Mouse (Mus musculus): ENCODE results near the gene Fam49a. TPM values are rescaled to one million over a fixed set of nuclear protein-coding genes. Genes with fewer than 3 reads are reported as not detected.

Fam49a gene
- polyA plus RNA-seq, 1 experiment from 2014 or later, result 14.4 TPM

DNA sequence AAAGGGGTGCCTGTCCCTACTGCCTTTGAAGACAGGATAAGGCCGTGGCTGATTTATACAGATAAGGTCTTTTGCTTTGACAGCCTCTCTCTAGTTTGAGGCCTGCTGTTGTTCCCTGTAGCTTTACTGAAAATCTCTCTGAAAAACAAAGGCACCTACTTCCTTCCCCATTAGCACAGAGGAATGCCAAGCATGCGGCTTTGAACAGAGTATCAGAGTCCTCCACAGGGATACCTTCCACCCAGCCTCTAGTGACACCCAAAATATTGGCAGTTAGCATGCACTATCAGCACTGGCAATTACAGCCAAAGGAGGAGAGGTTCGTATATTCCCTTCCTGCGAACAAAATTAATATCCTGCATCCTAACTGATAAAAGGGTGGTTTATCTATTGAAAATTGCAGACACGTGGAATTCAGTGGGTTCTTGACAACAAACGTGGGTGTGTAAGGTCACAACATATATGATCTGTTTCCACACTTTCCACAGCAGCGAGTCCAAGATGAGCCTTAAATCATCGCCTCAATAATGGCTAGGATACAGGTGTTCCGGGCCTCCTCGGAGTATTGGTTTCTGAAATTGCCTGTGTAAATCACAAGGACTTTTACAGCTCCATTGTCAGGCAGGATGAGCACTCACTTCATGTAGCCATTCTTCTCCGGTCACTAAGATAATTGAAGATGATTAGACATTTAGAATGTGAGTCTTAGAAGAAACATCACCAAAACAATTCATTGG, 90.0 kb downstream of the Fam49a start:
- ATAC-seq (ENCODE audit: low FRiP score), result no peak

DNA sequence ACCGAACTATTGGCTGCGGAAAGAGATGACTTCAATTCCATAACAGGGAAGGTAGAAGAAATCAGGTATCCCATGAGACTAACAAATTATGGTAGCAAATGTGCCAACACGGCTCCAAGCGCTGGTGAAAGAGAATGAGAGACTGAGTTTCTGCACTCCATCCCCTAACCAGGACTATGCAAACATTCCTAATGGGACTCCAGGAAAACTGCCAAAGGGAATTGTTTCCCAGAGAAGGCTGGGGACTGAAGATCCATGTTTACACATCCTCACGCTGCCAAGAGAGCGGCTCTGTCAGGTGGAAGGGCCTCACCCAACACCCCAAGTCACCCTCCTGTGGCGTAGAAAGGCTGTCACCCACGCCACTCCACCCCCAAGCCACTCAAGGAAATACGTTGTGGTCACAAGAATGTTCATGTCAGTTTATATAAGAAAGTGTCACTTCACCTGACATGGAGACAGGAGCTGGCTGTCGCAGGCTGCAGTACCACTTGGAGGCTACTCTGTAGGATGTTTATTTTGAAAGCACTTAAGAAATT, 92.2 kb downstream of the Fam49a start:
- H3K4me3 ChIP-seq (ENCODE audit: low read depth, low read length), result no peak overlapping the region
- H3K9ac ChIP-seq (ENCODE audit: low read length), result no peak overlapping the region
- no peak for DNase-seq (ENCODE audit: low spot score, missing footprints)
- no peaks in the 10 kb centered on the region for H3K9me3 ChIP-seq (ENCODE audit: control insufficient read depth, low read length)
- no peak for ATAC-seq (ENCODE audit: low FRiP score)
- no peak overlapping the region for H3K27ac ChIP-seq (ENCODE audit: low read depth, low read length)
- H3K36me3 ChIP-seq (ENCODE audit: control insufficient read depth, insufficient read depth, low read length), result no peaks in the 10 kb centered on the region
- WGBS, result 80% methylated on average over 10 of the region's 10 CpGs
- H3K4me2 ChIP-seq, result no peak overlapping the region
- no peaks in the 10 kb centered on the region for H3K4me1 ChIP-seq (ENCODE audit: control insufficient read depth, insufficient read depth, low read length)
- H3K27me3 ChIP-seq (ENCODE audit: control insufficient read depth, insufficient read depth, low read length), result no peaks in the 10 kb centered on the region

More for the DNA sequence above, 90.0 kb downstream of the Fam49a start:
- H3K9me3 ChIP-seq (ENCODE audit: control insufficient read depth, low read length), result no peaks in the 10 kb centered on the region
- H3K4me1 ChIP-seq (ENCODE audit: control insufficient read depth, insufficient read depth, low read length), result no peaks in the 10 kb centered on the region
- no peaks in the 10 kb centered on the region for H3K27me3 ChIP-seq (ENCODE audit: control insufficient read depth, insufficient read depth, low read length)
- no peak for DNase-seq (ENCODE audit: low spot score, missing footprints)
- no peak overlapping the region for H3K4me2 ChIP-seq
- WGBS, result 80% methylated on average over 11 of the region's 11 CpGs
- no peak overlapping the region for H3K27ac ChIP-seq (ENCODE audit: low read depth, low read length)
- H3K4me3 ChIP-seq (ENCODE audit: low read depth, low read length), result no peak overlapping the region
- H3K36me3 ChIP-seq (ENCODE audit: control insufficient read depth, insufficient read depth, low read length), result no peaks in the 10 kb centered on the region
- no peak overlapping the region for H3K9ac ChIP-seq (ENCODE audit: low read length)

DNA sequence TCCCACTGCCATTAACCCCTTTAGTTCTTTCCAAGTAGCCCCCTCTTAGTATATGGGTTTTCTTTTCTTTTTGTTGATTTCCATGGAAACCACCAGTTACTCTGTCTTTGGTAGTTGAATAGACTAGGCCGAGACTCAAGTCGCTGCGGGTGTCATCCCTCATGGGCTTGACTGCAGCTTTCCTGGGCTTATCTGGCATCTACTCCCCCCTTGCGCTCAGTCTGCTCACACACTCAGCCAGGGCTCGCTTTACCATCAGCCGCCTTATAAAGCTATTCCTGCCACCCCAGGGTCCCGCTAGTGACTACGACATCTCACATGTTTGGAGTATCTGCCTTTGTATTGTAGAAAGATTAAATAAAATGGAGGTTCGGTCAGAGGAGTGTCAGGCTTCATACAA, 94.1 kb downstream of the Fam49a start:
- DNase-seq (ENCODE audit: low spot score, missing footprints) (no peak), ATAC-seq (ENCODE audit: low FRiP score) (no peak)
- H3K4me3 ChIP-seq (ENCODE audit: low read depth, low read length), result no peak overlapping the region
- no peaks in the 10 kb centered on the region for H3K4me1 ChIP-seq (ENCODE audit: control insufficient read depth, insufficient read depth, low read length)
- H3K9me3 ChIP-seq (ENCODE audit: control insufficient read depth, low read length), result no peaks in the 10 kb centered on the region
- H3K9ac ChIP-seq (ENCODE audit: low read length), result no peak overlapping the region
- H3K36me3 ChIP-seq (ENCODE audit: control insufficient read depth, insufficient read depth, low read length), result no peaks in the 10 kb centered on the region
- no peaks in the 10 kb centered on the region for H3K27me3 ChIP-seq (ENCODE audit: control insufficient read depth, insufficient read depth, low read length)
- H3K4me2 ChIP-seq, result no peak overlapping the region
- WGBS, result 81% methylated on average over 9 of the region's 9 CpGs
- H3K27ac ChIP-seq (ENCODE audit: low read depth, low read length), result no peak overlapping the region

DNA sequence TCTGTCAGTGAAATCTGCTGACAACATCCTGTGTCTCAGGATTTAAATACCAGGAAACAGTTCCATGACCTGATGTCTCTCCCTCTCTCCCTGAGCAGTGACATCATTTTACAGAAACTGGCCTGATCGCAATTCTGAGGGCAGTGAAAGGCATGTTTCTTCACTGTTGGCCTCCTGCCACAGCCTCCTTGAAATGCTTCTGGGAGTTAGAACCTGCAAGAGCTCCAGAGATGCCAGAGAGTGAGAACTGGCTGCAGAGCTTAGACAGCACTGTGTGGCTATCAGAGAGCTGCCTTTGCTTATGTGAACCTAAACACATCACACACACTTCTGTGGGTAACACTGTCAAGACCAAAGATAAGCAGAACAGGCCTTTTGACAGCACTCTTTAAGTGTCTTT, 94.5 kb downstream of the Fam49a start:
- no peak for ATAC-seq (ENCODE audit: low FRiP score)
- no peak overlapping the region for H3K9ac ChIP-seq (ENCODE audit: low read length)
- no peaks in the 10 kb centered on the region for H3K27me3 ChIP-seq (ENCODE audit: control insufficient read depth, insufficient read depth, low read length)
- H3K4me1 ChIP-seq (ENCODE audit: control insufficient read depth, insufficient read depth, low read length), result no peaks in the 10 kb centered on the region
- DNase-seq (ENCODE audit: low spot score, missing footprints), result no peak
- H3K4me2 ChIP-seq, result no peak overlapping the region
- H3K27ac ChIP-seq (ENCODE audit: low read depth, low read length), result no peak overlapping the region
- H3K9me3 ChIP-seq (ENCODE audit: control insufficient read depth, low read length), result no peaks in the 10 kb centered on the region
- no peaks in the 10 kb centered on the region for H3K36me3 ChIP-seq (ENCODE audit: control insufficient read depth, insufficient read depth, low read length)
- 81% methylated on average over 1 of the region's 1 CpGs for WGBS
- no peak overlapping the region for H3K4me3 ChIP-seq (ENCODE audit: low read depth, low read length)

DNA sequence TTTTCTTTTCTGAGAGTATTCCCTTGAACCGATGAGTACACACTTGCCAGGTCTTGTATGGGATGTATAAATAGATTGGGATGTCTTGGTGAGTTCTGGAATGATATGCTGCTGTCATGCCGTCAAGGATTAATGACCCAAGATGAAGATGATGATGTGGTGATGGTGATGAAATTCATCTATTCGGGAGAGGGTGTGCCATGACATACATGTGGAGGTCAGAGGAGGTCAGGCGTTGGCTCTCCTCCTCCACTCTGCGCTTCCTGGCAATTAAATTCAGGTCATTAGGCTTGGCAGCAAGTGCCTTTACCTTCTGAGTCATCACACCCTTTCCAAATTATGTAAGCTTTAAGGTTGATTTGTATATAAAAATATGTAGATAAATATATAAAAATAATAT, 95.0 kb downstream of the Fam49a start:
- H3K4me1 ChIP-seq (ENCODE audit: control insufficient read depth, insufficient read depth, low read length), result no peaks in the 10 kb centered on the region
- WGBS, result 89% methylated on average over 5 of the region's 5 CpGs
- H3K4me2 ChIP-seq, result no peak overlapping the region
- H3K27me3 ChIP-seq (ENCODE audit: control insufficient read depth, insufficient read depth, low read length), result no peaks in the 10 kb centered on the region
- H3K36me3 ChIP-seq (ENCODE audit: control insufficient read depth, insufficient read depth, low read length), result no peaks in the 10 kb centered on the region
- DNase-seq (ENCODE audit: low spot score, missing footprints), result no peak
- no peaks in the 10 kb centered on the region for H3K9me3 ChIP-seq (ENCODE audit: control insufficient read depth, low read length)
- ATAC-seq (ENCODE audit: low FRiP score), result no peak
- H3K27ac ChIP-seq (ENCODE audit: low read depth, low read length), result no peak overlapping the region
- H3K4me3 ChIP-seq (ENCODE audit: low read depth, low read length), result no peak overlapping the region
- H3K9ac ChIP-seq (ENCODE audit: low read length), result no peak overlapping the region

DNA sequence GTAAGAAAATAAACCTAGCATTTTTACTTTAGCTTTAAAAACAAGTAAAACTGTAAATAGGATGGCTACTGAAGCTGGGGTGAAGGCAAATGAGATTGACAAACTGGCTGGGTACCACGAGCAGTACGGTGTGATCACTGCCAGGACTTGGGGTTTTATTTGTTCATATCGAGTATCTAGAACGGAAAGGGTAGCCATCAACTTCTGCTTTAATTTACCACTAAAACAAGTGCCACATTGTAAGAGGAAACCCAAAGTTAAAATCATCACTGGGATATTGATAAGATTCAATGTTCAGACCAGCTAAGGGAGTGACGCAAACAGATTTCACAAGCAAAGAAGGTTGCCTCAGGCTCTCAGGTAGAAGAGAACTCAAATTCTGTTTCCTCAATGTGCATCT, 98.0 kb downstream of the Fam49a start:
- Histone ChIP-seq H3K27ac (ENCODE audit: low read depth, low read length) (no peak overlapping the region), H3K9me3 (ENCODE audit: control insufficient read depth, low read length) (no peaks in the 10 kb centered on the region), H3K4me2 (no peak overlapping the region), H3K4me3 (ENCODE audit: low read depth, low read length) (no peak overlapping the region), H3K27me3 (ENCODE audit: control insufficient read depth, insufficient read depth, low read length) (no peaks in the 10 kb centered on the region), H3K4me1 (ENCODE audit: control insufficient read depth, insufficient read depth, low read length) (no peaks in the 10 kb centered on the region), H3K9ac (ENCODE audit: low read length) (no peak overlapping the region), H3K36me3 (ENCODE audit: control insufficient read depth, insufficient read depth, low read length) (no peaks in the 10 kb centered on the region)
- ATAC-seq (ENCODE audit: low FRiP score), result no peak
- DNase-seq (ENCODE audit: low spot score, missing footprints), result no peak
- WGBS, result 96% methylated on average over 5 of the region's 5 CpGs

DNA sequence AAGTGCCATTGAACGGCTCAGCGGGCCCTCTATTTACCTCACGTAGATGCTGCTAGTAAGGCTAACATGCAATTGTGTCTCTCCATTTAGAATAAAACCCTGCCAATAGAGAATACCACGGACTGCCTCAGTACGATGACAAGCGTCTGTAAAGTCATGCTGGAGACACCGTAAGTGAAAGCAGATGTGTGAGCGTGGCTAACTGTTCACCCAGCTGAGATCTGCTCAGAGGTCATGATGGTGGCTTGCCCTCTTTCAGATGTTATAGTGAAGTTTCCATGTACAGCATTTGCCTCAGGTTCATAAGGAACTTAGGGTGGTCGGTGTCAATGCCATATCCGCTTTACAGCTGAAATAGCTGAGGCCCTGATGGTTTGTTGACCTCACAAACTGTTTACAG, 100.4 kb downstream of the Fam49a start:
- H3K27me3 ChIP-seq (ENCODE audit: control insufficient read depth, insufficient read depth, low read length), result no peaks in the 10 kb centered on the region
- no peak overlapping the region for H3K9ac ChIP-seq (ENCODE audit: low read length)
- 76% methylated on average over 10 of the region's 10 CpGs for whole genome bisulfite sequencing
- H3K27ac ChIP-seq (ENCODE audit: low read depth, low read length), result no peak overlapping the region
- no peaks in the 10 kb centered on the region for H3K4me1 ChIP-seq (ENCODE audit: control insufficient read depth, insufficient read depth, low read length)
- H3K4me2 ChIP-seq, result no peak overlapping the region
- ATAC-seq (ENCODE audit: low FRiP score) (no peak), DNase-seq (ENCODE audit: low spot score, missing footprints) (no peak)
- H3K4me3 ChIP-seq (ENCODE audit: low read depth, low read length), result no peak overlapping the region
- H3K36me3 ChIP-seq (ENCODE audit: control insufficient read depth, insufficient read depth, low read length), result no peaks in the 10 kb centered on the region; the same call in 1 of the 2 replicates
- H3K9me3 ChIP-seq (ENCODE audit: control insufficient read depth, low read length), result no peaks in the 10 kb centered on the region

DNA sequence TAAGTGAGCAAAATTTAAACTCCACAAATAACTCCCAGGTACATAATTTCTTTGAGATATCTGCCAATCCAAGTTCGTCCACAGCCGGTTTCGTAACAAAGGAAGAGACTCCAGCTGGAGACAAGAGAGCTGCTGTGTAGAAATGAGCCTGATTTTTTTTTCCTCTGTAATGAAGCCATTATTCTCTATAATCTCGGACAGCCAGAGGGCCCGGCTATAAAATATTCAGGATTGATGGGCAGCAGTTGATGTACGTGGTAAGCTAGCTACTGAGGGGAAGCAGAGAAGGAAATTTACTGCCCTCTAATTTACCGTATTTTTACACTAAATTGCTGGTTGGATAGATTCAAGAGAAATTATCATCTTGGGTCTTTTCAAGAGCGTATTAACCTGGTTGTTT, 102.3 kb downstream of the Fam49a start:
- no peaks in the 10 kb centered on the region for H3K4me1 ChIP-seq (ENCODE audit: control insufficient read depth, insufficient read depth, low read length)
- no peaks in the 10 kb centered on the region; the same call in 1 of the 2 replicates for H3K36me3 ChIP-seq (ENCODE audit: control insufficient read depth, insufficient read depth, low read length)
- H3K4me2 ChIP-seq, result no peak overlapping the region
- no peaks in the 10 kb centered on the region for H3K9me3 ChIP-seq (ENCODE audit: control insufficient read depth, low read length)
- no peak overlapping the region for H3K4me3 ChIP-seq (ENCODE audit: low read depth, low read length)
- ATAC-seq (ENCODE audit: low FRiP score), result no peak
- no peaks in the 10 kb centered on the region for H3K27me3 ChIP-seq (ENCODE audit: control insufficient read depth, insufficient read depth, low read length)
- WGBS, result 86% methylated on average over 8 of the region's 8 CpGs
- no peak for DNase-seq (ENCODE audit: low spot score, missing footprints)
- H3K9ac ChIP-seq (ENCODE audit: low read length), result no peak overlapping the region
- no peak overlapping the region for H3K27ac ChIP-seq (ENCODE audit: low read depth, low read length)

DNA sequence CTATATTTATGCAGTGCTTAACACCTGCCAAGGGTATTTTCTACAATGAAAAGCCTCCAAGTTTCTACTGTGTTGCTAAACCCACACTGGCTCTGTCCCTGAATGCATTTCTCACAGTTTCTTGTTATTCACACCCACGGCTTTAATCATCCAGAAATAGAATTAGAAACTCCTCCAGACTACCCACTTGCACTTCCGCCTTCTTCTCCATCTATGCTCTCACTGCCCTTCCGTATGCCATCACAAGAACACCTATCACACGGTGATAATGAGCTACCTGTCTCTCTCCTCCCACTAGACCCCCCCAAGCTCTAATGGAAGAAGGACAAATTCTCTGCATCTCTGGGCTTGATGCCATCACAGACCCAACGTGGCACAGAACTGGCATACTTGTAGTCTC, 105.5 kb downstream of the Fam49a start:
- H3K4me1 ChIP-seq (ENCODE audit: control insufficient read depth, insufficient read depth, low read length), result no peaks in the 10 kb centered on the region
- 85% methylated on average over 5 of the region's 5 CpGs for WGBS

More for the DNA sequence above, 105.5 kb downstream of the Fam49a start:
- no peaks in the 10 kb centered on the region for H3K27me3 ChIP-seq (ENCODE audit: control insufficient read depth, insufficient read depth, low read length)
- no peak overlapping the region for H3K4me2 ChIP-seq
- no peaks in the 10 kb centered on the region; the same call in 1 of the 2 replicates for H3K36me3 ChIP-seq (ENCODE audit: control insufficient read depth, insufficient read depth, low read length)
- no peak overlapping the region for H3K27ac ChIP-seq (ENCODE audit: low read depth, low read length)
- ATAC-seq (ENCODE audit: low FRiP score) (no peak), DNase-seq (ENCODE audit: low spot score, missing footprints) (no peak)
- H3K9ac ChIP-seq (ENCODE audit: low read length), result no peak overlapping the region
- no peaks in the 10 kb centered on the region for H3K9me3 ChIP-seq (ENCODE audit: control insufficient read depth, low read length)
- no peak overlapping the region for H3K4me3 ChIP-seq (ENCODE audit: low read depth, low read length)

All from midbrain, embryonic 11.5 days (tissue).